Mouse (Mus musculus) neural tube, postnatal 0 days (tissue): ENCODE measurements around the gene Atp6v1a. TPM values are rescaled to one million over a fixed set of nuclear protein-coding genes. Genes with fewer than 3 reads are reported as not detected.

Experiments used
- polyA plus RNA-seq: library from polyadenylated mRNA; unstranded; fragments of >200 nt; fragmentation: Nextera tagmentation; extraction: Ambion mirVana; gene quantifications from 2 replicates; pipeline ENCODE4 v1.2.1, GENCODE M21; 2015

Gene Atp6v1a
- polyA plus RNA-seq, result 153 and 170 TPM in 2 replicates

GRCm38 (mm10) chr16:44139536-44140185 lies at the start of gene Atp6v1a, which contains the start of gene Naa50:
TSS of gene Atp6v1a (minus strand) at chr16:44139705.
TSS of gene Naa50 (plus strand) at chr16:44139830.

GRCm38 (mm10) chr16:44173155-44173941 lies 33.8 kb upstream of the Atp6v1a start, which contains the start of gene Usf3:
TSS of gene Usf3 (plus strand) at chr16:44173246.

GRCm38 (mm10) chr16:44063025-44063894 lies 76.2 kb downstream of the Atp6v1a start, which contains the start of gene Gramd1c:
TSS of gene Gramd1c (minus strand) at chr16:44063345.

Other genes with a start within 250 kb of the Atp6v1a start
- gene Ccdc191, start 249.9 kb downstream of the Atp6v1a start, polyA plus RNA-seq, result 4.0 and 4.6 TPM in 2 replicates
- gene Qtrt2, start 212.9 kb downstream of the Atp6v1a start, polyA plus RNA-seq, result 12.5 and 12.8 TPM in 2 replicates
- gene Zdhhc23, start 159.9 kb downstream of the Atp6v1a start, polyA plus RNA-seq, result 2.1 and 2.2 TPM in 2 replicates
- gene Gramd1c, start 76.4 kb downstream of the Atp6v1a start, polyA plus RNA-seq, result 2.8 and 3.3 TPM in 2 replicates
- 47.4 and 52.7 TPM in 2 replicates for gene Naa50, start 125 bp upstream of the Atp6v1a start, polyA plus RNA-seq
- gene Usf3, start 33.5 kb upstream of the Atp6v1a start, polyA plus RNA-seq, result 2.6 and 2.9 TPM in 2 replicates
- 29.1 and 31.2 TPM in 2 replicates for gene Sidt1, start 193.5 kb upstream of the Atp6v1a start, polyA plus RNA-seq
- gene Spice1, start 207.4 kb upstream of the Atp6v1a start, polyA plus RNA-seq, result 10.3 and 11.6 TPM in 2 replicates